Mouse (Mus musculus) right cerebral cortex, postnatal 14 days (tissue): ENCODE results near the gene Gm13871.
"Not testable (repeated sequence)": the region's sequence is repeated elsewhere in the genome, so short reads cannot be mapped to it uniquely, and the experiment has no call there.

Experiments used
- DNase-seq: peaks from one replicate; pipeline ENCODE4 v3.0.0; 2022

The Gm13871 gene

GRCm38 (mm10) chr4:73905853-73906252, at the start of gene Gm13871:
Gene Gm13871, minus strand, starts transcription at chr4:73905953.
- DNase-seq = not testable (repeated sequence)

GRCm38 (mm10) chr4:73950375-73950896, 44.7 kb upstream of the Gm13871 start, which contains the start of gene 2310002L09Rik:
Gene 2310002L09Rik, minus strand, starts transcription at chr4:73950846.
- DNase-seq = no peak

- DNase-seq = not testable (repeated sequence)
Observed at GRCm38 (mm10) chr4:73920660-73921059, 14.9 kb upstream of the Gm13871 start, which contains the start of gene Gm11756. Gene Gm11756, minus strand, starts transcription at chr4:73920760.

- DNase-seq = not testable (repeated sequence)
Observed at GRCm38 (mm10) chr4:73891012-73891411, 14.7 kb downstream of the Gm13871 start, which contains the start of gene Gm11757. Gene Gm11757, minus strand, starts transcription at chr4:73891112.

- DNase-seq = not testable (repeated sequence)
Observed at GRCm38 (mm10) chr4:73876166-73876565, 29.6 kb downstream of the Gm13871 start, which contains the start of gene Gm11758. Gene Gm11758, minus strand, starts transcription at chr4:73876266.
